Mouse (Mus musculus): ENCODE data around the gene Ptprr.

The Ptprr gene

DNA sequence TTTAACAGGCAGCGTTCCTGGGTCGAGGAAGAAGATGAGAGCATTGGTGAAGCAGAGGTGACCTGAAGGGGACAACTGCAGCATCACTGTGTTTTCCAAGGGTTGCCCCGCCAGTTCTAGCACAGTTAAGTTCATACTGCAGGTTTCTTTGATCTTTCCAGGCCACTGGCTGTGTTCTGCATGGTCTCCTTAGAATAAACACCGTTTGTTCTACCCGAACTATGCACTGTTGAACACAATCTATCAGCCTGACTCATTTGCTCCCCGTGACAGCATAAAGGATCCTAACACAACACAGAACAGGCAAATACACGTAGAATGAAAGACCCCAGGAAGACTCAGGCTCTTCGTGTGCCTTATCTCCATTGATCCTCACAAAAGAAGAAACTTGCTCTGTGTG is 176.4 kb downstream of the Ptprr start:
- DNase-seq (ENCODE audit: extremely low read depth, low read depth), result no peak

DNA sequence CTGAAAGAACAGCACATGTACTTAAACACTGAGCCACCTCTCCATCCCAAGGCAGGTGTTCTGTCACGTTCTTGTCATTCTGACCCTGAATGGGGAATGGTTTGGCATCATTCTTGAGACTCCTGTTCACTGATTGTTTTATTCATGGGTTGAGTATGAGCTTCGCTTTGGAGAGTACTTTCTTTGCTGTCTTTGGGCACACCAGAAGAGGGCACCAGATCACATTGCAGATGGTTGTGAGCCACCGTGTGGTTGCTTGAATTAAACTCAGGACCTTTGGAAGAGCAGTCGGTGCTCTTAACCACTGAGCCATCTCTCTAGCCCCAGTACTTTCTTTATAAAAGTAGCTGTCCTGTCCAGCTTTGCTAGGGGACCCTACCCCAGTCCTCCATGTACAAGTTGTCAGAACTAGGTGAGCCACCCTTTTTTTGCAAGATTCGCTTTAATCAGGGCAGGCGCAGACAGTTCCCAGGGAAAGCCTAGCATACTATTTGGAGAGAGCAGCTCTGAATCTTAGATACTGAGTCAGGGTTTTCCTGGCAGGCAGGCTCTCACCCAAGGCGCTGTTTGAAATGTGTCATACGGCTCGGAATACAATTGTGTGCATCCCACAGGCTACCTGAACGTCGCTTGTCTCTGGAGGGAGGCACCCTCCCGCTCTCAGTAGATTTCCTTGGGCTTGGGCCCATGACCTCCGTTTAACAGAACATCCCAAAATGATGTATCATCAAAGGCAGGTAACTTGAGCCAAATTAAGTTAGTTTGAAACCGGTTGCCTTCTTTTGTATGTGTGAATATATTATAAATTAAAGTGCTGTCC is 178.8 kb downstream of the Ptprr start:
- no peak for DNase-seq (ENCODE audit: extremely low read depth, low read depth)

DNA sequence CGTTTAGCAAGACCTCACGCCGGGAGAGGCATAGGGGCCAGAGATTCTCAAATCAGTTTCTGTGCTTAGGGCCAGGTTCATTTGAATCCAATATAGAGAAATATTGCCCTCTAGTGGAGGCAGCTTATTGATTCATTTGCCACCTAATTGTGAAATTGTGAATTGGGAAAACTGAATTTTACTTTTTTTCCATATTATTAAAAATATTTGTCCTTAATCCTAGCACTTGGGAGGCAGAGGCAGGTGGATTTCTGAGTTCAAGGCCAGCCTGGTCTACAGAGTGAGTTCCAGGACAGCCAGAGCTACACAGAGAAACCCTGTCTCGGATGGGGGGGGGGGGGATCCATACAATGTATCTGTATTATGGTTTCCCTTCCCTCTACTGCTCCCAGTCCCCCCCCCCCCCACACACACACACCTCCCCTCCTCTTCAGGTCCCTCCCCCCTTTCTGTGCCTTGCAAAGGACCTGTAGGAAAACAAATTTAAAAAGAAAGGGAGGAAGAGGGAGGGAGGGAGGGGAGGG is 179.5 kb downstream of the Ptprr start:
- peak; percentile 25 for DNase-seq (ENCODE audit: extremely low read depth, low read depth)

DNA sequence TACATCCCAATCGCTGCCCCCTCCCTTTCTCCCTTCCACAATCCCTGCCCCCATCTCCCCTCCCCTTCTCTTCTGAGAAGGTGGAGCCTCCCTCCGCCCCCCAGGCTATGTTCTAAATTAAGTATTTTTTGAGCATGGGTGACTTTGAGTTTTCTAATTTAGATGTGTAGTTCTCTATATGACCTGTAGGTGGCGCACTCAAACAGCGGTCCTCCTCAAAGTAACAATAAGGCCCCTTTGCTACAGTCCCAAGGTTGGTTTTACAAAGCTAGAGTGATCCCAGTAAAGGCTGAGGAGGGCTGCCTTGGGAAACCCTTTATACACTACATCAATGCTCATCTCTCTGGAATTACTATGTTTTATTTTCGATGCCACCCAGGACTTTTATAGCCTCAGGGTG is 181.0 kb downstream of the Ptprr start:
- DNase-seq (ENCODE audit: extremely low read depth, low read depth), result peak; percentile 35

DNA sequence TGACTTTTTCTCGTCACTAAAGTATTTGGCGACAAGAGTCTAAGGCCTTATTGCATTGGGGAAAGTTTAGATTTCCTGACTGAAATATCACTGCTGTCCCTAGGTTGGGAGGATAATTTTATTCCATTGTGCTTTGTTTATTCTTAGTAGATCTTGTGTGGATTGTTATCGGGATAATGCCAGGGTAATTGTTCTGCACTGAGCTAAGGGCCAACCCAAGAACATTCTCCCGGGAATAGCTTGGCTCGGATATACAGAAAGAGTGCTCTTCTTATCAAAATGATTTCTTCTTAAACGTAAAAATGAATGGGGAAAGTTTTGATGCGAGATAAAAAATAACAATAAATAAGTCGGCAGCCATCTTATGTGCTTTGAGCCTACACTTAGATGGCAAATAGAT is 183.5 kb downstream of the Ptprr start:
- no peak for DNase-seq (ENCODE audit: extremely low read depth, low read depth)

DNA sequence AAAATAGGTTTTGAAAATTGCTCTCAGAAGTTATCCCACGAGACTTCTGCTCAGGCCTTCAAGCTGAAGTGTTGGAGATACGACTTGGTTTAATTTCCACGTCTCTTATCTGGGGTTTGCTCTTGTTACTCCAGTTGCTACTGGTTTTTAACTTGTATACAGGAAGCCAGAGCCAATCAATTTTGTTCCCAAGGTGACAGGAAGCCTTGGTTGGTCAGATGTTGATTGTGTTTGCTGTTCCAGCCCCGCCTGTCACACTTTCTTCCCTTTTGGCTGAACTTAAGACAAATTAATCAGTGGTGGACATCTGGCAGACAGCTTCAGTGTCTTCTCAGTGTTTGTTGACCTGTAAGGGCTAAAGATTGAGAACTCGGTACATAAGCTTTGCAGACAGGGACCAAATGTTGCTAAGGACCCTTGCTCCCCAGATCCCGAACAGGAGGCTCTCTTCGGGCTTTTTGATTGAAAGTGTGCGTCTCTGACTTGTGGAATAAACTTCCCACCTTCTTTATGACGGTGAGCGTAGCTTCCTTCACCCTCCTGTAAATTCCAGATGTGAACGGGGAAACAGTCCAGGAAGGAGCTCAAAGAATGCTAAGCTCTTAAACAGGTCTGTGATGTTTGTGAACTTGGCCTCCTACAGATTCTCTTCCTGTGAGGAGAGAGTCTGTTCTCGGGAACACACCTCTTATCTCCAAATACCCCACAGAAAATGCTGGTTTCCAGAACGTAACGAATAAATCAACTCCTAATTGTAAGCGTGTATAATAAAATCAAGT is 187.8 kb downstream of the Ptprr start:
- peak; percentile 90 for DNase-seq (ENCODE audit: extremely low read depth, low read depth)

DNA sequence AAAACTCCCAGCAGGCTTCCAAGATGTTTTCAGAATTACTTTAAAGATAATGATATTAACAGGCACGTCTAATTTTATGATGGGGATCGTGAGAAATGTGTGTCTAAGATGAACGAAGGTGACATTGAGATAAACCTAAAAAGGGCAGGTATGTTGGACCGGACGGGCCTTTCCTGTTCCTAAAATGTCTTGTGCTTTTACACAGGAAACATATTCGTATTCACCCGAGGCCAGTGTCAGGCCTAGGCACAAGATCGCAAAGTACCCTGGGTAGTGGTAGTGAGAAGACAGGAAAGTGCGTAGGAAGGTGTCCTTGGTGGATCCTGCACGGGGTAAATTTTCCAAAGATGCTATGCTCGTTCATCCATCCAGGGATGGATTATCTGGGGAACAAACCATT is 188.4 kb downstream of the Ptprr start:
- no peak for DNase-seq (ENCODE audit: extremely low read depth, low read depth)

DNA sequence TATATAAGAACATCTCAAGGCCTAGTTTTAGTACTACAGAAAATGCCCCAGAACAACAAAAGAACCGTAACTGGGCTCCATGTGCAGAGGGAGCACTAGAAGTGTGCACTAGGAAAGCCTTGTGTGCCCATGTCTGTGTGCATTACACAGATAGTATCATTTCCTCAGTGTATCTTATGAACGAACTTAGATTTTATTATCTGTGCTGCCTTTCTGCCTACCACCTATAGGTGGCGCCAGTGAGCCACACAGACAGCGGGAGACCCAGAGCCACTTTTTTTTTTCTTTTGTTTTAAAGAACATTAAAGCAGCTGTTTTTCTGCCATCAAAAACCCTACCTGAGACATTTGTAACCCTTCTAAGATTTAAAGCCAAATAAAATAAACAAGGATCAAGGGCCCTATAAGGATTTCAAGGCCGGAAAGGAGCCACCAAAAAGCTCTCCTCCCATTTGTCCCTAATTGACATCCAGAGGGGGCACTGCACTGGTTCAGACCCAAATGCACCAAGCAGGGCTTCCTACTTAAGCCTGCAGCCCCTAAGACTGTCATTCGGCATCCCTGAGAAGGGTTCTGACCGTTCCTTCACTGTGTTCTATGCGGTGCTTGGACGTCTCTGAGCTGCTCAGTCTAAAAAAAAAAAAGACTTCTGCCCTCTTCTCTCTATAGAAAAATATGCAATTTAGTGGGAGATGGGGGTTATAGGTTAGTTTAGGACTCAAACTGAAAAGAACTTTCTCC is 190.1 kb downstream of the Ptprr start:
- DNase-seq (ENCODE audit: extremely low read depth, low read depth), result peak; percentile 29

DNA sequence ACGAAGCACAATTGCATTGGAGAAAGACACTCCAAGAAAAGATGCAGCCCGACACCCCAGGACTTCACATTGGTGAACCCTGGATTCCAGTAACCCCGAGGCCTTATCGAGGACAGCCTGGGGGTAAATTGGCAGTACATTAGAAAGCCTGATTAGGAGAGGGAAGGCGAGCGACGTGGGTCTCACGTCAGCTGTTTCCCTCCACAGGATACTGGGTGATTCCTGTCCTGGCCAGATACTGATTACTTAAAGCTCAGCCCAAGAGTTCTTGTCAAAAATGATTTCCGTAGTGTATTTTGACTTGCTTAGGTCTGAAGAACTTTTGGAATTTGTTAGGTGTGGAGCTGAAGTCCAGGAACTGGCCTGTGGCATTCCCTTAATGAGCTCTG is 190.7 kb downstream of the Ptprr start:
- peak; percentile 45 for DNase-seq (ENCODE audit: extremely low read depth, low read depth)

DNA sequence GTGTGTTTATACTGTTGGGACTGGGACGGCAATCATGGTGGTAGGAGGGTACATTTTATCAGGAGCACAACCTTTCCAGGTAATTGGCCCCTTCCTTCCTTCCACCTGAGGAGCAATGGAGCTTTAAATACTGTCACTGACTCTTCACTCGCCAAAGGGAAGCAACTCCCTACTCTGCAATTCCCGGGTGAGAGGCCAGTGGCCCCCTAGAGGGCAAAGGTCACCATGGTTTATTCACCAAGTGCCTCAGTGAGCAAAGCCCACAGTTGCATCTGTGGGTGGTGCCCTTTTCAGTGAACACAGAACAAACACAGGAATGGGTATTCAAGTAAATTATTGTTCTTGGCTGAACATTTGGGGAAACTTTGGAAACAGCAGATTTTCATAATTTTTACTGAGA is 194.1 kb downstream of the Ptprr start:
- DNase-seq (ENCODE audit: extremely low read depth, low read depth), result no peak

DNA sequence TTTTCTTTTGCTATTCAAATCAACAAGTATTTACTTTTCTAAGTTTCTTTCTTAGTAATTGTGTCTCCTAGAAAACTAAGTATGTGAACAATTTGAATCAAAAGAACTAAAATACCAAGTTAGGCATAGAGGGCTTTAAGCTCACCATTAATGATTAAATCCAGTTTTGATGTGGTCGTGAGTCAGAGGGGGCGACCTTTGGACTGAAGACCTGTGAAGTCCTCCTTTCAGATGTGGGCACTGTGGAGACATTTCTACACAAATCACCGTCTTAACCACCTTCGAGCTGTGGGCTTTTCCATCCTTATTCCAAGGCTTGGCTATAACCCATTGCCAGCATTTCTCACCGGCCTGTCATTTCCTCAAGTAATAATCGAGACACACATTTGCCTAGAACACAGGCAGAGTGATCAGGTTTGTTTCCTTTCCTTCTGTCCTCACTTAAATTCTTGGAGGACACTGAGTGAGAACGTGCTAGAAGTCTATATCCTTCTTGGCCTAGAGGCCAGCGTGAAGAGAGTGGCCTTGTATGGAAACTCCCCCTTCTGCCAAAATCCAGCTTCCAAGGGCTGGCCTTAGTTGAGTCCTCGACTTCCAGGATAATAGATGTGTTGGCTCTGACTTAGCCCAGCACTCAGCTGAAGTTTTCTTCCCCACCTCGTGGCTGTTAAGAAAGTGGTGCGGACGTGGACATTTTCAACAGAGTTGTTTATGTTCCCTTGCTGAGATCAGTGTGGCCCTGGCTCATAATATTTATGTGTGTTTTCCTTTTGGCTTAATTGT is 202.5 kb downstream of the Ptprr start:
- DNase-seq (ENCODE audit: extremely low read depth, low read depth), result no peak

DNA sequence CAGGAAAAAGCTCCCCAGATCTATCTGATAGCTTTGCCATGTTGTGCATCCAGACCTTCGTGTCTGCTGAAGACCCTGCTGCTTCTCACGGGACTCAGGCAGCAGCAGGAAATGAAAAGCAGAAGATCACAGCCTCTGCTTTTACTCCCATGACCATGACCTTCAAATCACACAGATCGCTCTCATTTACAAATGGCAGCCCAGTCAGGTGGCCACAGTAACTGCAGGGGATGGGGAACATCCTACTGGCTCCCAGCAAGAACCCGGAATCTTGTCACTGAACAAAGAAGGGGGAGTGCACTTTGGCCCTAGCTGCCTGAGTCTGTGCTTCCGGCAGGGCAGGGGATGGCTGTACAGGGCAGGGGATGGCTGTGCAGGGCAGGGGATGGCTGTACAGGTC is 217.3 kb downstream of the Ptprr start:
- no peak for DNase-seq (ENCODE audit: extremely low read depth, low read depth)

DNA sequence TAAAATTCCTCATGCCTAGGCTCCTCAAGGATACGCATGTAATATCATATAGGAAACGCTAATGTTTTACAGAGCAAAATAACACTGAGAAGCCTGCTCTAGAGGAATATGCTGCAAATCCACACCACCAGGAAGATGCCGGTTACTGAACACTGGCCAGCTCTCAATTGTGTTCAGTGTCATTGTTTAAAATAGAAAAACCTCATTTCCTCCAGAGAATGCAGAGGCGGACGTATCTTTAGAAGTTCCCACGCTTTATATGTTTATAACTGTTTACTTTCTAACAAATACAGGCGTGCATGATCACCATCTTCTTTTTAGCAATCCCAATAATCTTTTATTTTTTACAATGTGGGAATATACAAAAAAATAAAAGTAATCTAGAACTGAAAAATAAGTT is 224.2 kb downstream of the Ptprr start:
- no peak for DNase-seq (ENCODE audit: extremely low read depth, low read depth)

DNA sequence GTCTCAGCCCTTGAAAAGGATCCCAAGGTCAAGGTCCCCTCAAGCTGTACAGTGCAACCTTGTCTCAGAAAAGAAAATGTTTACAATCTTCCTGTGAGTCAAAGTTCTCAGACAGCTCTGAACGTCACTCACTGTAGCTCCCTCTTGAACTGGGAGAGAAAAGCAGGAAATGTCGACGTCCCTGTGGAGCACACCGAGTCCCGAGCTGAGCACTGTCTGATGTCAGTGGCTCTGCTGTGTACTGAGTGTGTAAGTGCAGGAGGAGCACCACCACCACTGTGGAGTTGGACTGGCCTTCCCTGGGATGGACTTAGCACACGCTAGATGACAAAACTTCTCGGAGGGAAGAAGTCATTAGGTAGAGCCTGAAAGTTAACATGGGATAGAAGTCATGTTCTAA is 225.4 kb downstream of the Ptprr start:
- DNase-seq (ENCODE audit: extremely low read depth, low read depth), result no peak

DNA sequence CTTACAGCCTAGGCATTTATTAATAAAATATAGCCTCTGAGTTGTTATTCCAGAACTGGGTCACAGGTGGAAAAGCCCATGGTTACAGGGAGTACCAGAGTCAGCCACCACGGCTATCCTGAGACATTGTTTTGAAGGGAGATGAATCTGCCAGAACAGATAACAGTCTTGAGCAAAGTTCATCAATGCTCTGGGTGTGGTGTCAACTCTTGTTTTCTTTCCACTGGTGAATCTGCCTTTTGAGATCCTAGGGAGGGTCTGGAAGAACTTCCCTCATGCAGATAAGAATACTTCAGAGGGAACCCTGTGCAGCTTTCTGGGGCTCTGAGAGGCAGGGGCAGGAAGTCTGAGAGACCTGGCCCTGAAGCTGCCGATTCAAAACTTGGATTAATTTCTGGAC is 227.6 kb downstream of the Ptprr start:
- DNase-seq (ENCODE audit: extremely low read depth, low read depth), result no peak

DNA sequence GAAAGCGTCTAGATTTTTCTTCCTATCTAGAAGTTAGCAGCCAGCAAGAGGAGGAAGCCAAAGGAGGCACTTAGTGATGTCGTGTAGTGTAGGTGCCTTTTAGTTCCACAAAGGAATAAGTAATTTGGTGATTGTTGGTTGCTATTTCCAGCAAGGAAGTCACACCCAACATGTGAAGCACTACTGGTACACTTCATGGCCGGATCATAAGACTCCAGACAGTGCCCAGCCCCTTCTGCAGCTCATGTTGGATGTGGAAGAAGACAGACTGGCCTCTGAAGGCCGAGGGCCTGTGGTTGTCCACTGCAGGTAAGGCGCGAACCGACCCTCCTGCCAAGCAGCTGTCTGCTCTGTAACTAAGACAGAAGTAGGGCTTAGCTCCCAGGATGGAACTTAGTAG is 234.7 kb downstream of the Ptprr start:
- no peak for DNase-seq (ENCODE audit: extremely low read depth, low read depth)

DNA sequence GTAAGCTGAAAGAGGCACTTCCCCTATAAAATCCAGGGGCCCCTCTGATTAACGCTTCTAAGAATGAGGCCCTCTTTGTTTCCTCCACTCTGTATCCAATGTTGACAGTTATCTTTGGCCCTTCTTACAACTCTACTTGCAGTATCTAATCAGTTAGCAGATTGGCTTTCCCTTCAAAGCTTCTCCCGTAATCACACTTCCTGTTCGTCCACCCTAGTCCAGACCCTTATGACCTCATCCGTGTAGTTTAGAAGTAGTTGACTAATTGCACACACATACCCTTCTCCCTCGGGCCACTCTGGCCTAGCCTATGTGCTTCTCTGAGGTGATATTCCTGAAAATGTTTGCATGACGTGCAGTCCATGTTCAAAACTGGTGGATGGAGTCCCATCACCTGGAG is 236.0 kb downstream of the Ptprr start:
- DNase-seq (ENCODE audit: extremely low read depth, low read depth), result no peak

DNA sequence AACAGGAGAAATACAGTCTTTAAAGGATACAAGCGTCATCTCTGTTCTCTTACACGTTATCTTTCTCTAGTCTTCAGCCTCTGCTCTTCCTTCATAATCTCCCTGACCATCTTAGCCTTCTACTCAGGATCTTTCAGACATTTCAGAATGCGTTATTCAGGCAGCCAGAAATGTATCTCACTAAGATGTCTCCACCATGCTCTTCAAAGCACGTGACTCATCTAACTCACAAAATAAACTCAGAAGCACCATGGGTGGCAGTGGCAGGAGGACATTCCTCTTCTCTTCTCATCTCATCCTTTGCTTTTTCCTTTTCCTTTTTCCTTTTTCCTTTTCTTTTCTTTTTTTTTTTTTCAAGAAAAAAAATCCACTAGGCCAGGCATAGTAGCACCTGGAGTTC is 241.3 kb downstream of the Ptprr start:
- no peak for DNase-seq (ENCODE audit: extremely low read depth, low read depth)

DNA sequence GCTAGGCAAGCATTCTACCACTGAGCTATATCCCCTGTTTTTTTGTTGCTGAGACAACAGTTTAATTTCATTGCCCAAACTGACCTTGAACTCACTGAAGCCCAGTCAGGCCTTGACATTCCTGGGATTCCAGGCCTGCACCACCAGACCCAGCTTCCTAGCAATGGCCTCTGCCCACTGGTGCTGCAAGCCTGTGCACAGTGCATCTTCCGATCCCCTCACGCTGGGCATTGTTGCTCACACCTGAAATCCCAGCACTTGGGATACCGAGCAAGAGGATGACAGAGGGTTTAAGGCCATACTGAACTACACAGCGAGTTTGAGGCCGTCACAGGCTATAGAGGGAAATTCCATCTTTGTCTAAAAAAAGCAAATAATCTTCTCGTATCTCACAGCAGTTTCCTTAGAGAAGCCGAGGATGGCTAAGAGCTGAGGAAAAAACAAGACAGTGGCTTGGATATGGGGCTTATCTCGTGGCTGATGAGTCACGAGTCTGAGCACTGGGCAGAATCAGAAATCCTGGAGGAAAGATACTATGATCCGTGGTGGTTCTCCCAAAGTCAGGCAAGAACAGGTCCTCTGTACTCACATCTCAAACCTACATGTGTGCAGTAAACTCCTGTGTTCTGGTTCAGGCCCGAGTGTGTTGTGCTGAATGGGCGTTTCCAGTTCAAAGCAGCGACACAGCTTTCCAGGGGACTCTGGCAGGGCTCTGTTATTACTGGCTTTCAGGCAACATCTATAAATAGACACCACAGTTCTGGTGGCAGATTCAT is 242.8 kb downstream of the Ptprr start:
- DNase-seq (ENCODE audit: extremely low read depth, low read depth), result no peak

DNA sequence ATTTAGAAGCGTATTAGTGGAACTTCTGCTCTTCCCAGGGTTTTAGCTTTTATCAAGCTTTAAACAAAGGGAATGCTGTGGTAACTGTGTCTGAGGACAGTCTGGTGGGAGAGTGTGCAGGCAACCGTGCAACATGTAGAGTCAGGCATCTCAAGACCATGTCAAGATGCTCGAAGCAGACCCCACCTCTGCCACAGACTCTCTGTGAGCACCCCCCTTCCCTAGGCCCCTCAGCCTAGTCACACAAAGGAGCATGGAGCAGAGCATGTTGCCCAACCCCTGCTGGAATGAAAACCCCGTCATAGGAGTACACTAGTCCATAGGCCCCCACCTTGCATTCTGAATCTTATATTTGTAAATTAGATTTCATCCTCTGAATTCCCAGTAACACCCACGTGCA is 243.5 kb downstream of the Ptprr start:
- DNase-seq (ENCODE audit: extremely low read depth, low read depth), result no peak
